ENCODE assay signal across 8 mouse cellular contexts in the genomic region with DNA sequence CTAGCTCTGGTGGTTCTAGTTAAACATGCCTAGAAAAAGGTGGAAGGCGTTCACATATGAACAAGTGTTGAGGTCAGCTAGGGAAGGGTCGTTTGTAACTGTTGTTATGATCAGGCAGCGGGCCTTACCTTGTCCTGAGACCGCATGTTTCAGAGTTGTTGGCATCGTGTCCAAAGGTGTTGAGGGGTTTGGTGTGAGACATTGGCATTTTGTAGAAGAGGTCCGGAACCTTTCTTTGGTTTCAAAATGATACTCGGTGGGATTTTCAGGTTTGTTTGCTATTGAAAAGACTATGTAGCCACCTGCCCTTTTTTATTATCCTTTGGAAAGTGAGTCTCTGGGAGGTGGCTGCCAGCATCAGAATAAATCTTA. TPM values are rescaled to one million over a fixed set of nuclear protein-coding genes. Genes with fewer than 3 reads are reported as not detected.
DNase-seq lines count a peak whose midpoint lies in the region; ATAC-seq and TF ChIP-seq lines count a peak whose summit lies in the region.

No protein-coding gene starts in this region.

- peaks cover 10% of the 10 kb centered on the region; the same call in 1 of the 2 replicates for H3K27me3 ChIP-seq in heart, embryonic 12.5 days (replicated peaks)
- peaks cover 3% of the 10 kb centered on the region for H3K27me3 ChIP-seq in testis, adult 2 months (ENCODE audit: control insufficient read depth, insufficient read depth, low read length)
- H3K27me3 ChIP-seq in liver, embryonic 13.5 days, result peaks cover 9% of the 10 kb centered on the region

- peak overlapping the region; percentile 75; the same call in 1 of the 2 replicates for H3K4me3 ChIP-seq in heart, embryonic 12.5 days
- H3K4me3 ChIP-seq in testis, adult 2 months (ENCODE audit: control insufficient read depth, low read depth, low read length), result peak overlapping the region; percentile 90
- H3K4me3 ChIP-seq in liver, embryonic 13.5 days (replicated peaks), result peak overlapping the region; percentile 71

- TF ChIP-seq CTCF in testis, adult 2 months (IDR thresholded peaks at IDR 0.05; ENCODE audit: control insufficient read depth, insufficient read depth, insufficient replicate concordance, low read depth, low read length), result no peak

- no peaks in the 10 kb centered on the region for H3K36me3 ChIP-seq in heart, embryonic 12.5 days
- no peaks in the 10 kb centered on the region for H3K36me3 ChIP-seq in testis, adult 2 months (ENCODE audit: control insufficient read depth, insufficient read depth, low read length)
- H3K36me3 ChIP-seq in liver, embryonic 13.5 days, result no peaks in the 10 kb centered on the region

- WGBS in heart, embryonic 12.5 days, result 57% methylated on average over 7 of the region's 7 CpGs
- WGBS in liver, embryonic 13.5 days (ENCODE audit: insufficient replicate concordance), result 63% methylated on average over 7 of the region's 7 CpGs

- H3K4me1 ChIP-seq in heart, embryonic 12.5 days (replicated peaks), result peaks cover 21% of the 10 kb centered on the region
- peaks cover 16% of the 10 kb centered on the region for H3K4me1 ChIP-seq in testis, adult 2 months (ENCODE audit: control insufficient read depth, insufficient read depth, low read length)
- H3K4me1 ChIP-seq in liver, embryonic 13.5 days (replicated peaks), result peaks cover 66% of the 10 kb centered on the region

- no peak for ATAC-seq in heart, embryonic 12.5 days (ENCODE audit: insufficient number of reproducible peaks, low FRiP score)
- no peak for ATAC-seq in liver, embryonic 13.5 days (ENCODE audit: low read depth)
- no peak for ATAC-seq in megakaryocyte-erythroid progenitor cell, adult 5-6 weeks (replicated peaks; ENCODE audit: low FRiP score, low TSS enrichment, poor library complexity, severe bottlenecking)

- TF ChIP-seq POLR2A in testis, adult 2 months (IDR thresholded peaks at IDR 0.05; ENCODE audit: control insufficient read depth, low read depth, low read length), result no peak

- H3K27ac ChIP-seq in heart, embryonic 12.5 days (ENCODE audit: poor library complexity, severe bottlenecking), result no peak overlapping the region
- peak overlapping the region; percentile 48 for H3K27ac ChIP-seq in testis, adult 2 months (ENCODE audit: control insufficient read depth, insufficient read depth, low read depth, low read length)
- H3K27ac ChIP-seq in liver, embryonic 13.5 days, result no peak overlapping the region

- H3K4me2 ChIP-seq in heart, embryonic 12.5 days, result peak overlapping the region; percentile 94
- H3K4me2 ChIP-seq in liver, embryonic 13.5 days, result peak overlapping the region; percentile 99

- no peak for DNase-seq in heart, postnatal 25 days (ENCODE audit: low spot score)
- DNase-seq in testis, postnatal 14 days (ENCODE audit: low spot score), result no peak
- no peak for DNase-seq in liver, embryonic 13.5 days
- DNase-seq in embryo, embryonic 11 days, result no peak
- DNase-seq in left cerebral cortex, adult 9 months (ENCODE audit: low spot score in 2 of 2), result no peak

- no peak overlapping the region for H3K9ac ChIP-seq in heart, embryonic 12.5 days
- H3K9ac ChIP-seq in liver, embryonic 13.5 days, result peak overlapping the region; percentile 77; the same call in 1 of the 2 replicates

- intact Hi-C loops in heart, postnatal 25 days (cut with DNase I), result no loop called here

- no peaks in the 10 kb centered on the region for H3K9me3 ChIP-seq in heart, embryonic 12.5 days (replicated peaks)
- H3K9me3 ChIP-seq in liver, embryonic 13.5 days (replicated peaks), result no peaks in the 10 kb centered on the region

RNA-seq across cellular contexts. Expression of gene Klf9, which starts 2.0 kb away (rescaled TPM):
- 2.1 TPM in 2 replicates for polyA plus RNA-seq in heart, embryonic 12.5 days (2016; fragmentation: Nextera tagmentation; extraction: Ambion mirVana)
- 100 to 1,000 TPM; 101 to 130 TPM for total RNA-seq in heart, postnatal 25 days (2021)
- polyA plus RNA-seq in testis, adult 2 months (2012; rRNA removed), result 19.7 and 21.4 TPM in 2 replicates
- 1.3 and 1.6 TPM in 2 replicates for polyA plus RNA-seq in liver, embryonic 13.5 days (2015; fragmentation: Nextera tagmentation; extraction: Ambion mirVana)
- 22.9 and 24.6 TPM in 2 replicates for total RNA-seq in megakaryocyte-erythroid progenitor cell, adult 5-6 weeks (2014; fragmentation: Nextera tagmentation)
- 19.9 and 25.0 TPM in 2 replicates for total RNA-seq in megakaryocyte-erythroid progenitor cell, adult 5-6 weeks (2017)
